Mouse (Mus musculus): Measurements from ENCODE around the gene Radil. TPM values are rescaled to one million over a fixed set of nuclear protein-coding genes. Genes with fewer than 3 reads are reported as not detected.

Radil gene
- polyA plus RNA-seq, 1 experiment, result 2.2 TPM

DNA sequence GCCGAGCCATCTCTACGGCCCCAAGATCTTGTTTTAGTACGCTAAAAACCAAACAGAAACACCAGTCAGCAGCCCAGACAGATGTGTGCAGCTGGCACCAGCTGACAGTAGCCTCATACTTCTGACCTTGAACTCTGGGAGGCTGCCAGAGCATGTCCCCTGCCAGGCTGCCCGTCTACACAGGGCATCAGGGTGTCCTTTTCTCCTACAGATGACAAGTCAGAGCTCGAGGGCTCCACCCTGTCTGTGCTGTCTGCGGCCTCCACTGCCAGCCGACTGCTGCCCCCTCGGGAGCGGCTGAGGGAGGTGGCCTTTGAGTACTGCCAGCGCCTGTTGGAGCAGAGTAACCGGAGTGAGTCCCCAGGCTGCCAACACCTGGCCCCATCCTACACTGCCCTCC is 81.1 kb downstream of the Radil start:
- Histone ChIP-seq H3K27ac (ENCODE audit: control insufficient read depth, insufficient read depth, low read depth, low read length, poor library complexity) (no peak overlapping the region), H3K4me3 (replicated peaks; ENCODE audit: control insufficient read depth, low read depth, low read length) (no peak overlapping the region), H3K4me1 (ENCODE audit: control insufficient read depth, insufficient read depth, low read length) (no peaks in the 10 kb centered on the region)
- WGBS, result 92% methylated on average over 11 of the region's 11 CpGs
- TF ChIP-seq CTCF (IDR thresholded peaks at IDR 0.05; ENCODE audit: control insufficient read depth, insufficient read depth, low read length) (no peak), POLR2A (IDR thresholded peaks at IDR 0.05; ENCODE audit: borderline replicate concordance, control insufficient read depth, low read depth, low read length) (no peak)

DNA sequence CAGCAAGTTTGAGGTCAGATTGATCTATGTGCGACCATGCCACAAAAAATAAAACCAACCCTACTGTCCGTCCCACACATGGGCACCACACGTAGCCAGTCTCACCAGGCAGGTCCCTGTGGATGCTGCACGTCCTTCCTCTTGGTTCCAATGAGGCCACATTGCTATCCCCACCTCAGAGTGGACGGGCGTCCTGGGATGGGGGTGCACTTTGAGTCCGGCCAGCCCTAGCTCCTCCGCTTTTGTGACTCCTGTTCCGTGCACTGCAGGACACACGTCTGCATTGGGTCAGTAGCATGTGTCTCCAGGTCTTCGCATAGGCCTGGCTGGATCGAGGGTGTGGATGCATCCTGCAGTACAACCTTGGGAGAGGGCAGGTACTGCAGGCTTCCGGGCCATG is 82.5 kb downstream of the Radil start:
- Histone ChIP-seq H3K27ac (ENCODE audit: control insufficient read depth, insufficient read depth, low read depth, low read length, poor library complexity) (no peak overlapping the region), H3K4me1 (ENCODE audit: control insufficient read depth, insufficient read depth, low read length) (no peaks in the 10 kb centered on the region), H3K4me3 (replicated peaks; ENCODE audit: control insufficient read depth, low read depth, low read length) (no peak overlapping the region)
- TF ChIP-seq POLR2A (IDR thresholded peaks at IDR 0.05; ENCODE audit: borderline replicate concordance, control insufficient read depth, low read depth, low read length) (no peak), CTCF (IDR thresholded peaks at IDR 0.05; ENCODE audit: control insufficient read depth, insufficient read depth, low read length) (no peak)
- 92% methylated on average over 13 of the region's 13 CpGs for WGBS

DNA sequence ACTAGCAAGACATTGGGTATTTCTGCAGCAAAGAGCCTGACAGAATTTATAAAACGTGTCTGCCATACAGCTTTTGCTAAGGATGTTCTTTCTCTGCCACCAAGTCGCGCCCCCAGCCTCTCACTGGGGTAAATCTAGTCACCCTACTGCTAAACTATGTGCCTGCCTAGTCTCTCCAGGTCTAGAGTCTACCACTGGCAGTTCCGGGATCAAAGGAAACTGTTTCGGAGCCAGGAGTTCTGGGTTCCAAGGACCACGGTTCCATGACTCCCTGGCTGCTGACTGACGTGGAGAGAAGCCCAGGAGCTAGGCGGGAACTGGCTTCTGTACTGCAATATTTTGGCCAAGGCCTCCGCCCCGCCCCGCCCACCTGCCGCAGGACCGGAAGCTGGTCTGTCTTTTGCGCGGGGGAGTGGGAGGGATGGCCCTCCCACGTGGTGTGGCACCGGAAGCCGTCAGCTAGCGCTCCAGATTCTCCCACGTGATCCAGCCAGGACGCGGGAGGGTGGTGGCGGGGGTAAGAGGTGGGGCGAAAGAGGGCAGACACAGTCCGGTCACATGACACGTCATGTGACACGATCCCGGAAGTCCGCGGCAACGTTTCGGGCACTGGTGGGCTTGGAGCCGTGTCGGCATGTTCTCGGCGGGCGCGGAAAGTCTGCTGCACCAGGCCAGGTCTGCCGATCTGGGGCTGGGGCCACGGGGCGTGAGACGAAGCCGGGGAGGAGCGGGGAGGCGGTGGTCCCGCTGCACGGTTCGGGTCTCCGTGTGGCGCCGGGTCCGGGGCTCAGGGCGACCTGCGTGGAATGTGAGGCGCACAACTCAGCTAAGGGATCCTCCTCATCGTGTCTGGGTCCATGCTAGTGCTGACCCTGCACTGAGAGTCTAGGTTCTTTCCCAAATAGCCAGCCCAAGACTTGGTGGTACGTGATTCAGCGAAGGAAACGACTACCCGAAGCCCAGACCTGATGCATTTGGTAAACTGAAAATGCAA is 87.1 kb downstream of the Radil start, which contains the start of gene Ap5z1:
TSS of gene Ap5z1 (plus strand) at position 484 of the 994 bp plus-strand sequence.
- TF ChIP-seq POLR2A (IDR thresholded peaks at IDR 0.05; ENCODE audit: borderline replicate concordance, control insufficient read depth, low read depth, low read length) (peak; percentile 74), CTCF (IDR thresholded peaks at IDR 0.05; ENCODE audit: control insufficient read depth, insufficient read depth, low read length) (no peak)
- H3K4me1 ChIP-seq (ENCODE audit: control insufficient read depth, insufficient read depth, low read length), result peaks cover 2% of the 10 kb centered on the region; the same call in 1 of the 2 replicates
- peak within 1 kb of the TSS; percentile 67 for H3K27ac ChIP-seq (ENCODE audit: control insufficient read depth, insufficient read depth, low read depth, low read length, poor library complexity)
- H3K4me3 ChIP-seq (replicated peaks; ENCODE audit: control insufficient read depth, low read depth, low read length), result peak within 1 kb of the TSS; percentile 90
- WGBS, result 2% methylated on average over 60 of the region's 60 CpGs

DNA sequence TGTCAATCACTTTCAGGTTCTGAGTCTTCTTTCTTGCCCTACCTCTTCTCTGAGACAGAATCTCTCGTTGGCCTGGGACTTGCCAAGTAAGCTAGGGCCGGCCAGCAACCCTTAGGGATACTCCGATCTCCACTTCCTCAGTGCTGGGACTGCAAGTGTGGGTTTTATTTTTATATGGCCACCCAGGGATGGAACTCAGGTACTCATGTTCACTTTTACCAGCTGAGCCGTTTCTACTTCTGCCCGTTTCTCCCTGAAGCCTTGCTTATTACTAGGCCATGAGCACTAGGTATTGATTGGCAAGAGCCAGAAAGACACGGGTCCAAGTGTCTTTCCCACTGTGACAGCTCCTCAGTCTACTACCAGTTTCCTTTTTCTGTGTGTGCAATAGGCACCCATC is 87.9 kb downstream of the Radil start:
- Histone ChIP-seq H3K27ac (ENCODE audit: control insufficient read depth, insufficient read depth, low read depth, low read length, poor library complexity) (no peak overlapping the region; the same call in 1 of the 2 replicates), H3K4me1 (ENCODE audit: control insufficient read depth, insufficient read depth, low read length) (peaks cover 5% of the 10 kb centered on the region; the same call in 1 of the 2 replicates), H3K4me3 (replicated peaks; ENCODE audit: control insufficient read depth, low read depth, low read length) (no peak overlapping the region)
- 73% methylated on average over 6 of the region's 6 CpGs for WGBS
- TF ChIP-seq POLR2A (IDR thresholded peaks at IDR 0.05; ENCODE audit: borderline replicate concordance, control insufficient read depth, low read depth, low read length), result no peak
- no peak for TF ChIP-seq CTCF (IDR thresholded peaks at IDR 0.05; ENCODE audit: control insufficient read depth, insufficient read depth, low read length)

DNA sequence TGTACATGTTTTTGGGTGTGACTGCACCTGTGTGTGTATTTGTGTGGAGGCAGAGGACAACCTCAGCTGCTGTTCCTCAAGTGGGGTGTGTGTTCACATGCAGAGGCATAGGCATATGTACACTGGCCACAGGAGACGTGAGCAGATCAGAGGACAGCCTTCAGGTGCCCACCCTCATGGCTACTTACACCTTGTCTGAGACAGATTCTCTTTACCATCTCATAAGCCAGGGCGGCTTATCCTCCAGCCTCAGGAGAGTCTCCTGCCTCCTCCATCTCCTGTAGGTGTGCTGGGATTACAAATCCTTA is 88.3 kb downstream of the Radil start:
- H3K4me1 ChIP-seq (ENCODE audit: control insufficient read depth, insufficient read depth, low read length), result peaks cover 5% of the 10 kb centered on the region; the same call in 1 of the 2 replicates
- no peak for TF ChIP-seq POLR2A (IDR thresholded peaks at IDR 0.05; ENCODE audit: borderline replicate concordance, control insufficient read depth, low read depth, low read length)
- no peak overlapping the region for H3K4me3 ChIP-seq (replicated peaks; ENCODE audit: control insufficient read depth, low read depth, low read length)
- H3K27ac ChIP-seq (ENCODE audit: control insufficient read depth, insufficient read depth, low read depth, low read length, poor library complexity), result no peak overlapping the region
- 90% methylated on average over 2 of the region's 2 CpGs for WGBS

DNA sequence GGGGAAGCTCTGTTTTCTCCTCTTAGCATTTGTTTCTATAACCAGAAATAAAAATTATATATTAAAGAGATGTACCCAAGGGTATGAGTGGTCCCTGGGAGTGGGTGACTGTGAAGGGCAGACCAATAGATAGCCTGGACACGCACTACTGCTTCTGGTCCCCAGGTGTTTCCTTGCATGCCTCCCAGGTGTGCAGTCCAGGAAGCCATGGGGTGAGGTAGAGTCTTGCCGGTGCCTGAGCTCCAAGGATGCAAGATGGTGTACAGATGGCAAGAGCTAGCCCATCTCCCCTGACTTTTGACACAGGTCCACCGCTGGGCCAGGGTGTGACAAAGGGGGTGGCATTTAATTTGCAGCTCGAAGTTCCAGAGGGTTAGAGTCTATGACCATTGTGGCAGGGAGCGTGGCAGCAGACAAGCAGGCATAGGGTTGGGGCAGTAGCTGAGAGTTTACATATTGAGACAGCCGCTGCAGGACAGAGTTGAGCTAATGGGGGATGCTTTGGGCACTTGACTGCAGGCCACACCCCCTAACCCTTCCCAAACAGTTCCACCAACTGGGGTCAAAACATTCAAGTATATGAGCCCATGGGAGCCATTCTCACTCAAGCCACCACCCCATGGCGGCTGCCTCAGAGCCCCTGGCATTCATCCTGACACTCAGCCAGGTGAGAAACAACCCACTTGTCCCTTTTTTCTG is 88.8 kb downstream of the Radil start:
- 88% methylated on average over 7 of the region's 7 CpGs for WGBS
- no peak for TF ChIP-seq POLR2A (IDR thresholded peaks at IDR 0.05; ENCODE audit: borderline replicate concordance, control insufficient read depth, low read depth, low read length)
- TF ChIP-seq CTCF (IDR thresholded peaks at IDR 0.05; ENCODE audit: control insufficient read depth, insufficient read depth, low read length), result no peak
- H3K4me1 ChIP-seq (ENCODE audit: control insufficient read depth, insufficient read depth, low read length), result peaks cover 5% of the 10 kb centered on the region; the same call in 1 of the 2 replicates
- H3K4me3 ChIP-seq (replicated peaks; ENCODE audit: control insufficient read depth, low read depth, low read length), result no peak overlapping the region
- no peak overlapping the region for H3K27ac ChIP-seq (ENCODE audit: control insufficient read depth, insufficient read depth, low read depth, low read length, poor library complexity)

DNA sequence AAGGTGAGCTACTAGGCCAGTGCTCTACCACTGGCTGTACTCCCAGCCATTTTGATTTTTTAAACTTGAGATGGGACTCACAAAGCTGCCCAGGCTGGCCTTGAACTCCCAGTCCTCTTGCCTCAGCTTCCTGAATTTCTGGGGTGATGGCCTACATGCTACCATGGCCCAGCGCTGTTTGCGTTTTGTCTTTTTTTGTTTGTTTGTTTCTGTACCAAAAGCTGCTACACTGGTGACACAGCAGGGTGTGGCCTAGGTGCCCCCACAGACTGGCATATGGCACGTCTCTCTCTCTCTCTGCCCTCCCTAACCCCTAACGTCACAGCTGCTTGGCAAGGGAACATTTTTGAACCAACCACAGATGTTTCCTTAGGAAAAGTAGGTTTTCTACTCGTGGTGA is 91.1 kb downstream of the Radil start:
- TF ChIP-seq CTCF (IDR thresholded peaks at IDR 0.05; ENCODE audit: control insufficient read depth, insufficient read depth, low read length) (no peak), POLR2A (IDR thresholded peaks at IDR 0.05; ENCODE audit: borderline replicate concordance, control insufficient read depth, low read depth, low read length) (no peak)
- Histone ChIP-seq H3K27ac (ENCODE audit: control insufficient read depth, insufficient read depth, low read depth, low read length, poor library complexity) (no peak overlapping the region), H3K4me3 (replicated peaks; ENCODE audit: control insufficient read depth, low read depth, low read length) (no peak overlapping the region), H3K4me1 (ENCODE audit: control insufficient read depth, insufficient read depth, low read length) (peaks cover 5% of the 10 kb centered on the region; the same call in 1 of the 2 replicates)
- WGBS, result 50% methylated on average over 5 of the region's 5 CpGs
